Mouse (Mus musculus): Measurements from ENCODE around the gene Erc2.

DNA sequence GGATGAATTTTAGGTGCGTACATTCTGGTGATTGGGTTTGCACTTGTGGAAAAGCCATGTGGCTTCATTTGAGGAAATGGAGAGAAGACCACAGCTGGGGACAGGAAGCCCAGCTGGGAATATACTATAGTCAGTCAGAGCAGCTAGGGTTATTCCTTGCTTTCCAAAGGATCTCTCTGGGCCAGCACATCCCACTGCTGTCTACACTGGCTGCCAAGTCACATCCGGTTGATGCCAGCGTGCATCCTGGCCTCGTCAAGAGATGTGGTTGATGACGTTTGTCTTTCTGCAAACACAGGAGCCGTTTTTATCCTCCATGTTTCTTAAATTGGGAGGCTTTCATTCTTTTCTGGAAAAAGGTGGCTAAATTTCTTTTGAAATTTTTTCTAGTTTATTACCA lies 603.3 kb downstream of the Erc2 start:
- TF ChIP-seq CTCF (IDR thresholded peaks at IDR 0.05; ENCODE audit: extremely low read depth, insufficient read length, insufficient replicate concordance, low read depth, low read length) (no peak), POLR2A (IDR thresholded peaks at IDR 0.05; ENCODE audit: low read depth, low read length) (no peak)
